Mouse (Mus musculus): ENCODE data around the gene Ddx11. TPM values are rescaled to one million over a fixed set of nuclear protein-coding genes. Genes with fewer than 3 reads are reported as not detected.

The Ddx11 gene
- polyA plus RNA-seq, 1 experiment, result 21.5 TPM

- Histone ChIP-seq H3K27me3 (ENCODE audit: control insufficient read depth, insufficient read depth, low read length) (no peaks in the 10 kb centered on the region), H3K27ac (ENCODE audit: control insufficient read depth, insufficient read depth, low read length) (peak within 1 kb of the TSS; percentile 82), H3K4me3 (ENCODE audit: control insufficient read depth, insufficient read depth, low read length) (peak within 1 kb of the TSS; percentile 84), H3K4me1 (replicated peaks; ENCODE audit: control insufficient read depth, insufficient read depth, low read length) (peaks cover 19% of the 10 kb centered on the region), H3K36me3 (ENCODE audit: control insufficient read depth, insufficient read depth, low read length) (peaks cover 25% of the 10 kb centered on the region)
- under 1% methylated on average over 41 of the region's 41 CpGs for WGBS
- 0 out of 2 replicates have a peak, but pooled peaks have one; percentile 37 for TF ChIP-seq CTCF (IDR thresholded peaks at IDR 0.05; ENCODE audit: borderline replicate concordance, control insufficient read depth, extremely low read depth, insufficient read depth, low read length, poor library complexity)
- TF ChIP-seq POLR2A (IDR thresholded peaks at IDR 0.05; ENCODE audit: control insufficient read depth, extremely low read depth, insufficient read depth, low read length, poor library complexity), result peak; percentile 50; the same call in 1 of the 2 replicates
- peak; percentile 86 for DNase-seq
Measured at GRCm38 (mm10) chr17:66111402-66111959, 11.8 kb upstream of the Ddx11 start, which contains the start of gene Washc1. Gene Washc1, plus strand, starts transcription at chr17:66111545.

- Histone ChIP-seq H3K36me3 (ENCODE audit: control insufficient read depth, insufficient read depth, low read length) (peaks cover 31% of the 10 kb centered on the region), H3K27me3 (ENCODE audit: control insufficient read depth, insufficient read depth, low read length) (no peaks in the 10 kb centered on the region), H3K4me1 (replicated peaks; ENCODE audit: control insufficient read depth, insufficient read depth, low read length) (peaks cover 19% of the 10 kb centered on the region), H3K4me3 (ENCODE audit: control insufficient read depth, insufficient read depth, low read length) (no peak overlapping the region), H3K27ac (ENCODE audit: control insufficient read depth, insufficient read depth, low read length) (no peak overlapping the region)
- WGBS, result 14% methylated on average over 4 of the region's 4 CpGs
- TF ChIP-seq CTCF (IDR thresholded peaks at IDR 0.05; ENCODE audit: borderline replicate concordance, control insufficient read depth, extremely low read depth, insufficient read depth, low read length, poor library complexity), result no peak
- TF ChIP-seq POLR2A (IDR thresholded peaks at IDR 0.05; ENCODE audit: control insufficient read depth, extremely low read depth, insufficient read depth, low read length, poor library complexity), result no peak
- DNase-seq, result no peak
Measured at GRCm38 (mm10) chr17:66112166-66112565, 11.2 kb upstream of the Ddx11 start.

- no peak for DNase-seq
- TF ChIP-seq CTCF (IDR thresholded peaks at IDR 0.05; ENCODE audit: borderline replicate concordance, control insufficient read depth, extremely low read depth, insufficient read depth, low read length, poor library complexity), result no peak
- no peak for TF ChIP-seq POLR2A (IDR thresholded peaks at IDR 0.05; ENCODE audit: control insufficient read depth, extremely low read depth, insufficient read depth, low read length, poor library complexity)
- Histone ChIP-seq H3K4me1 (replicated peaks; ENCODE audit: control insufficient read depth, insufficient read depth, low read length) (peaks cover 2% of the 10 kb centered on the region), H3K4me3 (ENCODE audit: control insufficient read depth, insufficient read depth, low read length) (no peak overlapping the region), H3K27me3 (ENCODE audit: control insufficient read depth, insufficient read depth, low read length) (no peaks in the 10 kb centered on the region), H3K36me3 (ENCODE audit: control insufficient read depth, insufficient read depth, low read length) (peaks cover 47% of the 10 kb centered on the region), H3K27ac (ENCODE audit: control insufficient read depth, insufficient read depth, low read length) (no peak overlapping the region)
- 95% methylated on average over 8 of the region's 8 CpGs for WGBS
Measured at GRCm38 (mm10) chr17:66118991-66119390, 4.3 kb upstream of the Ddx11 start.

- no peaks in the 10 kb centered on the region for H3K27me3 ChIP-seq (ENCODE audit: control insufficient read depth, insufficient read depth, low read length)
- H3K36me3 ChIP-seq (ENCODE audit: control insufficient read depth, insufficient read depth, low read length), result peaks cover 33% of the 10 kb centered on the region
- DNase-seq, result no peak
- no peak for TF ChIP-seq CTCF (IDR thresholded peaks at IDR 0.05; ENCODE audit: borderline replicate concordance, control insufficient read depth, extremely low read depth, insufficient read depth, low read length, poor library complexity)
- no peak for TF ChIP-seq POLR2A (IDR thresholded peaks at IDR 0.05; ENCODE audit: control insufficient read depth, extremely low read depth, insufficient read depth, low read length, poor library complexity)
- H3K4me3 ChIP-seq (ENCODE audit: control insufficient read depth, insufficient read depth, low read length), result no peak overlapping the region
- H3K27ac ChIP-seq (ENCODE audit: control insufficient read depth, insufficient read depth, low read length), result no peak overlapping the region
- 96% methylated on average over 1 of the region's 1 CpGs for WGBS
- peaks cover 5% of the 10 kb centered on the region for H3K4me1 ChIP-seq (replicated peaks; ENCODE audit: control insufficient read depth, insufficient read depth, low read length)
Measured at GRCm38 (mm10) chr17:66120701-66121100, 2.6 kb upstream of the Ddx11 start.

- TF ChIP-seq POLR2A (IDR thresholded peaks at IDR 0.05; ENCODE audit: control insufficient read depth, extremely low read depth, insufficient read depth, low read length, poor library complexity) (no peak), CTCF (IDR thresholded peaks at IDR 0.05; ENCODE audit: borderline replicate concordance, control insufficient read depth, extremely low read depth, insufficient read depth, low read length, poor library complexity) (no peak)
Measured at GRCm38 (mm10) chr17:66123816-66124610, 693 bp downstream of the Ddx11 start.

GRCm38 (mm10) chr17:66125211-66125610, 1.9 kb downstream of the Ddx11 start:
- no peak for DNase-seq
- peaks cover 5% of the 10 kb centered on the region for H3K4me1 ChIP-seq (replicated peaks; ENCODE audit: control insufficient read depth, insufficient read depth, low read length)
- 90% methylated on average over 5 of the region's 5 CpGs for WGBS
- H3K27me3 ChIP-seq (ENCODE audit: control insufficient read depth, insufficient read depth, low read length), result no peaks in the 10 kb centered on the region
- H3K4me3 ChIP-seq (ENCODE audit: control insufficient read depth, insufficient read depth, low read length), result no peak overlapping the region
- H3K36me3 ChIP-seq (ENCODE audit: control insufficient read depth, insufficient read depth, low read length), result peaks cover 7% of the 10 kb centered on the region
- TF ChIP-seq POLR2A (IDR thresholded peaks at IDR 0.05; ENCODE audit: control insufficient read depth, extremely low read depth, insufficient read depth, low read length, poor library complexity) (no peak), CTCF (IDR thresholded peaks at IDR 0.05; ENCODE audit: borderline replicate concordance, control insufficient read depth, extremely low read depth, insufficient read depth, low read length, poor library complexity) (no peak)
- no peak overlapping the region for H3K27ac ChIP-seq (ENCODE audit: control insufficient read depth, insufficient read depth, low read length)

More at GRCm38 (mm10) chr17:66123816-66124610, 693 bp downstream of the Ddx11 start:
- Histone ChIP-seq H3K4me1 (replicated peaks; ENCODE audit: control insufficient read depth, insufficient read depth, low read length) (peaks cover 5% of the 10 kb centered on the region), H3K27me3 (ENCODE audit: control insufficient read depth, insufficient read depth, low read length) (no peaks in the 10 kb centered on the region), H3K27ac (ENCODE audit: control insufficient read depth, insufficient read depth, low read length) (no peak overlapping the region), H3K36me3 (ENCODE audit: control insufficient read depth, insufficient read depth, low read length) (peaks cover 4% of the 10 kb centered on the region), H3K4me3 (ENCODE audit: control insufficient read depth, insufficient read depth, low read length) (peak overlapping the region; percentile 65)
- WGBS, result 2% methylated on average over 20 of the region's 20 CpGs
- peak; percentile 13 for DNase-seq

All from thymus, adult 2 months (tissue).